Mouse (Mus musculus) kidney, adult 2 months (tissue): ENCODE measurements around the gene Lgals3bp.

ENCODE experiments used
- CTCF ChIP-seq: fragments of 200-500 bp; conservative IDR thresholded peaks from 2 replicates; pipeline ENCODE4 v1.5.1; 2011; ENCODE audit warnings: low read depth, mild to moderate bottlenecking, control low read depth, low read length, moderate library complexity, mixed read lengths; ENCODE audit not compliant: insufficient read depth, insufficient read length
- POLR2A ChIP-seq: fragments of 200-500 bp; IDR thresholded peaks from one replicate; pipeline ENCODE4 v1.6.1; 2011; ENCODE audit warnings: low read depth, low read length, control low read depth

GRCm38 (mm10) chr11:118418442-118418833 is 16.5 kb upstream of the Lgals3bp start:
- TF ChIP-seq CTCF, result no peak
- no peak for TF ChIP-seq POLR2A
